Mouse (Mus musculus): ENCODE results near the gene Rars2. TPM values are rescaled to one million over a fixed set of nuclear protein-coding genes. Genes with fewer than 3 reads are reported as not detected.

Gene Rars2
- polyA plus RNA-seq, 1 experiment from 2014 or later = 27.4 TPM

- H3K9me3 ChIP-seq (ENCODE audit: control insufficient read depth) = no peaks in the 10 kb centered on the region
- TF ChIP-seq CTCF (IDR thresholded peaks at IDR 0.05; ENCODE audit: low read depth) = no peak
- H3K27me3 ChIP-seq (replicated peaks; ENCODE audit: control insufficient read depth, insufficient read depth, low read length) = no peaks in the 10 kb centered on the region
- peaks cover 63% of the 10 kb centered on the region for H3K36me3 ChIP-seq (ENCODE audit: control insufficient read depth, insufficient read depth)
- no peaks in the 10 kb centered on the region for H3K4me1 ChIP-seq (replicated peaks; ENCODE audit: control insufficient read depth, insufficient read depth, low read length)
- no peak overlapping the region for H3K4me2 ChIP-seq (replicated peaks; ENCODE audit: low read depth)
- 54% methylated on average over 2 of the region's 2 CpGs for whole genome bisulfite sequencing
- no peak overlapping the region for H3K9ac ChIP-seq (ENCODE audit: low read depth, low read length)
- H3K27ac ChIP-seq (ENCODE audit: low read depth, low read length) = no peak overlapping the region
- no peak for ATAC-seq
- no peak overlapping the region for H3K4me3 ChIP-seq (ENCODE audit: low read depth, low read length)
Observed at GRCm38 (mm10) chr4:34659012-34659411, 44.3 kb downstream of the Rars2 start.

GRCm38 (mm10) chr4:34661514-34661913 lies 46.8 kb downstream of the Rars2 start:
- no peak overlapping the region for H3K9ac ChIP-seq (ENCODE audit: low read depth, low read length)
- H3K4me2 ChIP-seq (replicated peaks; ENCODE audit: low read depth) = no peak overlapping the region
- no peaks in the 10 kb centered on the region for H3K4me1 ChIP-seq (replicated peaks; ENCODE audit: control insufficient read depth, insufficient read depth, low read length)
- H3K4me3 ChIP-seq (ENCODE audit: low read depth, low read length) = no peak overlapping the region
- no peak overlapping the region for H3K27ac ChIP-seq (ENCODE audit: low read depth, low read length)
- WGBS = 89% methylated on average over 2 of the region's 2 CpGs
- no peak for TF ChIP-seq CTCF (IDR thresholded peaks at IDR 0.05; ENCODE audit: low read depth)
- H3K36me3 ChIP-seq (ENCODE audit: control insufficient read depth, insufficient read depth) = peaks cover 59% of the 10 kb centered on the region
- 0 out of 2 replicates have a peak, but pooled peaks have one; percentile 10 for ATAC-seq
- no peaks in the 10 kb centered on the region for H3K9me3 ChIP-seq (ENCODE audit: control insufficient read depth)
- H3K27me3 ChIP-seq (replicated peaks; ENCODE audit: control insufficient read depth, insufficient read depth, low read length) = no peaks in the 10 kb centered on the region

GRCm38 (mm10) chr4:34661927-34662326 lies 47.2 kb downstream of the Rars2 start:
- H3K36me3 ChIP-seq (ENCODE audit: control insufficient read depth, insufficient read depth) = peaks cover 59% of the 10 kb centered on the region
- no peak overlapping the region for H3K9ac ChIP-seq (ENCODE audit: low read depth, low read length)
- no peaks in the 10 kb centered on the region for H3K27me3 ChIP-seq (replicated peaks; ENCODE audit: control insufficient read depth, insufficient read depth, low read length)
- WGBS = 84% methylated on average over 6 of the region's 6 CpGs
- no peak overlapping the region for H3K4me2 ChIP-seq (replicated peaks; ENCODE audit: low read depth)
- no peaks in the 10 kb centered on the region for H3K9me3 ChIP-seq (ENCODE audit: control insufficient read depth)
- no peaks in the 10 kb centered on the region for H3K4me1 ChIP-seq (replicated peaks; ENCODE audit: control insufficient read depth, insufficient read depth, low read length)
- no peak overlapping the region for H3K27ac ChIP-seq (ENCODE audit: low read depth, low read length)
- no peak overlapping the region for H3K4me3 ChIP-seq (ENCODE audit: low read depth, low read length)
- peak; percentile 36; the same call in 1 of the 2 replicates for ATAC-seq
- no peak for TF ChIP-seq CTCF (IDR thresholded peaks at IDR 0.05; ENCODE audit: low read depth)

- WGBS = 85% methylated on average over 5 of the region's 5 CpGs
Observed at GRCm38 (mm10) chr4:34667923-34668322, 53.2 kb downstream of the Rars2 start.

GRCm38 (mm10) chr4:34673721-34674120 lies 59.0 kb downstream of the Rars2 start:
- no peak overlapping the region for H3K4me2 ChIP-seq (replicated peaks; ENCODE audit: low read depth)
- no peaks in the 10 kb centered on the region for H3K9me3 ChIP-seq (ENCODE audit: control insufficient read depth)
- 89% methylated on average over 5 of the region's 5 CpGs for WGBS
- H3K27ac ChIP-seq (ENCODE audit: low read depth, low read length) = no peak overlapping the region
- ATAC-seq = no peak
- H3K4me1 ChIP-seq (replicated peaks; ENCODE audit: control insufficient read depth, insufficient read depth, low read length) = no peaks in the 10 kb centered on the region
- H3K27me3 ChIP-seq (replicated peaks; ENCODE audit: control insufficient read depth, insufficient read depth, low read length) = no peaks in the 10 kb centered on the region
- H3K4me3 ChIP-seq (ENCODE audit: low read depth, low read length) = no peak overlapping the region
- peaks cover 34% of the 10 kb centered on the region for H3K36me3 ChIP-seq (ENCODE audit: control insufficient read depth, insufficient read depth)
- H3K9ac ChIP-seq (ENCODE audit: low read depth, low read length) = no peak overlapping the region
- no peak for TF ChIP-seq CTCF (IDR thresholded peaks at IDR 0.05; ENCODE audit: low read depth)

More at GRCm38 (mm10) chr4:34667923-34668322, 53.2 kb downstream of the Rars2 start:
- Histone ChIP-seq H3K9me3 (ENCODE audit: control insufficient read depth) (no peaks in the 10 kb centered on the region), H3K4me2 (replicated peaks; ENCODE audit: low read depth) (no peak overlapping the region), H3K27me3 (replicated peaks; ENCODE audit: control insufficient read depth, insufficient read depth, low read length) (no peaks in the 10 kb centered on the region), H3K27ac (ENCODE audit: low read depth, low read length) (no peak overlapping the region), H3K36me3 (ENCODE audit: control insufficient read depth, insufficient read depth) (peaks cover 59% of the 10 kb centered on the region), H3K4me1 (replicated peaks; ENCODE audit: control insufficient read depth, insufficient read depth, low read length) (no peaks in the 10 kb centered on the region), H3K4me3 (ENCODE audit: low read depth, low read length) (no peak overlapping the region), H3K9ac (ENCODE audit: low read depth, low read length) (no peak overlapping the region)
- TF ChIP-seq CTCF (IDR thresholded peaks at IDR 0.05; ENCODE audit: low read depth) = no peak
- ATAC-seq = no peak

GRCm38 (mm10) chr4:34680530-34680929 lies 65.8 kb downstream of the Rars2 start:
- Histone ChIP-seq H3K27ac (ENCODE audit: low read depth, low read length) (no peak overlapping the region), H3K9ac (ENCODE audit: low read depth, low read length) (no peak overlapping the region), H3K4me1 (replicated peaks; ENCODE audit: control insufficient read depth, insufficient read depth, low read length) (no peaks in the 10 kb centered on the region), H3K4me3 (ENCODE audit: low read depth, low read length) (no peak overlapping the region), H3K9me3 (ENCODE audit: control insufficient read depth) (no peaks in the 10 kb centered on the region), H3K4me2 (replicated peaks; ENCODE audit: low read depth) (no peak overlapping the region), H3K27me3 (replicated peaks; ENCODE audit: control insufficient read depth, insufficient read depth, low read length) (no peaks in the 10 kb centered on the region), H3K36me3 (ENCODE audit: control insufficient read depth, insufficient read depth) (peaks cover 13% of the 10 kb centered on the region; the same call in 1 of the 2 replicates)
- 88% methylated on average over 5 of the region's 5 CpGs for WGBS
- peak; percentile 40 for TF ChIP-seq CTCF (IDR thresholded peaks at IDR 0.05; ENCODE audit: low read depth)
- no peak for ATAC-seq

Data from intestine, postnatal 0 days (tissue).